Mouse (Mus musculus): ENCODE measurements at regions not wholly inside any gene's neighbourhood (a gene's known extent, or its start where the extent isn't known, plus 50 kb on each side); places are given as distances from the start of the nearest gene placed in this dataset.

- TF ChIP-seq CTCF (IDR thresholded peaks at IDR 0.05; ENCODE audit: borderline replicate concordance, extremely low read depth, insufficient read depth, insufficient read length) = no peak
- no peak for TF ChIP-seq POLR2A (IDR thresholded peaks at IDR 0.05; ENCODE audit: borderline replicate concordance, extremely low read depth, insufficient read depth, insufficient read length, poor library complexity, severe bottlenecking)
Observed at GRCm38 (mm10) chr8:34528213-34528612, 416.7 kb upstream of the Gm10131 start.

Data from brain, embryonic 14.5 days (tissue).